In the genomic region with DNA sequence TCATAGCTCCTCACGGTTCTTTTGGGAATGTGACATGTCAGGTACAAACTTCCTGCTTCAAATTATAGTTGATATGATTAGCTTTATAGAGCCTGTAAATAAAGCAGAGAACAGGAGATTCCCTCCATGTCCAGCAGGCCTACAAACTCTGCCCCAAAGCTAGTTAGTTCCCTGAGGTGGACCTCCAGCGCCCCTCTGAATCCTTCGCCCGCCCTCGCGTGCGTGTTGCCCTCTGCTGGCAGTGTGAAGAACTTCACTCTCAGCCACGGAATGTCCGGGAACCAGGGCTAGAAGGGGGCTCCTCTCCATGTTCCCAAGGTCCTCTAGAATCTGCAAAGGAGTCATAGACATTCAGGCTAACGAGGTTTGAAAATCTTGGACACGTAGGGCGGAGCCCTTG, we compare ENCODE assay signal across 8 mouse cellular contexts. TPM values are rescaled to one million over a fixed set of nuclear protein-coding genes. Genes with fewer than 3 reads are reported as not detected.
DNase-seq lines count a peak whose midpoint lies in the region; ATAC-seq lines count a peak whose summit lies in the region.

No protein-coding gene starts in this region.

- H3K9ac ChIP-seq in heart, embryonic 13.5 days, result no peak overlapping the region
- no peak overlapping the region for H3K9ac ChIP-seq in liver, embryonic 11.5 days (ENCODE audit: low read depth, low read length)

- H3K27me3 ChIP-seq in heart, embryonic 13.5 days (replicated peaks), result peaks cover 93% of the 10 kb centered on the region
- peaks cover 100% of the 10 kb centered on the region for H3K27me3 ChIP-seq in heart, embryonic 10.5 days (ENCODE audit: insufficient read depth, poor library complexity, severe bottlenecking)
- H3K27me3 ChIP-seq in liver, embryonic 11.5 days (replicated peaks; ENCODE audit: control insufficient read depth, insufficient read depth, low read length), result peaks cover 81% of the 10 kb centered on the region

- WGBS in heart, embryonic 13.5 days, result 9% methylated on average over 12 of the region's 12 CpGs
- 7% methylated on average over 12 of the region's 12 CpGs for WGBS in heart, embryonic 10.5 days
- 5% methylated on average over 12 of the region's 12 CpGs for WGBS in liver, embryonic 11.5 days

- H3K36me3 ChIP-seq in heart, embryonic 13.5 days, result no peaks in the 10 kb centered on the region
- no peaks in the 10 kb centered on the region for H3K36me3 ChIP-seq in heart, embryonic 10.5 days
- H3K36me3 ChIP-seq in liver, embryonic 11.5 days (ENCODE audit: control insufficient read depth, insufficient read depth, low read length), result no peaks in the 10 kb centered on the region

- H3K9me3 ChIP-seq in heart, embryonic 13.5 days, result no peaks in the 10 kb centered on the region
- no peaks in the 10 kb centered on the region for H3K9me3 ChIP-seq in heart, embryonic 10.5 days
- H3K9me3 ChIP-seq in liver, embryonic 11.5 days (ENCODE audit: control insufficient read depth, low read length), result no peaks in the 10 kb centered on the region

- H3K4me2 ChIP-seq in heart, embryonic 13.5 days, result 0 out of 2 replicates have a peak overlapping the region, but pooled peaks have one; percentile 39
- H3K4me2 ChIP-seq in liver, embryonic 11.5 days, result peak overlapping the region; percentile 37

- no peak overlapping the region for H3K4me3 ChIP-seq in heart, embryonic 13.5 days
- H3K4me3 ChIP-seq in heart, embryonic 10.5 days, result no peak overlapping the region
- H3K4me3 ChIP-seq in liver, embryonic 11.5 days (ENCODE audit: low read depth, low read length), result no peak overlapping the region

- no peak for ATAC-seq in heart, embryonic 13.5 days (ENCODE audit: extremely low read depth, insufficient number of reproducible peaks, low FRiP score, low TSS enrichment)
- ATAC-seq in liver, embryonic 11.5 days (replicated peaks; ENCODE audit: low FRiP score), result no peak

- no peak for DNase-seq in heart, embryonic 10.5 days (ENCODE audit: low spot score)
- peak; percentile 57 to 58 for DNase-seq in CD8-positive naive resting alpha-beta T cell, adult 2 months (ENCODE audit: low read depth in 2 of 2, low spot score in 2 of 2)
- DNase-seq in embryo, embryonic 10 days (ENCODE audit: low spot score), result peak; percentile 83
- no peak for DNase-seq in liver, embryonic 11.5 days (ENCODE audit: low spot score)
- DNase-seq in testis, postnatal 14 days (ENCODE audit: low spot score), result peak; percentile 58
- no peak for DNase-seq in urinary bladder, postnatal 14 days (ENCODE audit: low spot score)
- DNase-seq in layer of hippocampus, postnatal 14 days (ENCODE audit: low spot score in 2 of 2), result no peak

- no peak overlapping the region for H3K27ac ChIP-seq in heart, embryonic 13.5 days (replicated peaks)
- H3K27ac ChIP-seq in heart, embryonic 10.5 days, result no peak overlapping the region
- H3K27ac ChIP-seq in liver, embryonic 11.5 days (ENCODE audit: low read depth, low read length), result no peak overlapping the region

- peaks cover 22% of the 10 kb centered on the region for H3K4me1 ChIP-seq in heart, embryonic 13.5 days
- H3K4me1 ChIP-seq in heart, embryonic 10.5 days, result peaks cover 33% of the 10 kb centered on the region
- peaks cover 21% of the 10 kb centered on the region for H3K4me1 ChIP-seq in liver, embryonic 11.5 days (replicated peaks; ENCODE audit: control insufficient read depth, insufficient read depth, low read length)

RNA-seq across cellular contexts. Expression of gene Smug1, which starts 11.2 kb away (rescaled TPM):
- 15.8 and 16.2 TPM in 2 replicates for polyA plus RNA-seq in heart, embryonic 13.5 days (2015; fragmentation: Nextera tagmentation; extraction: Ambion mirVana)
- polyA plus RNA-seq in heart, embryonic 10.5 days (2016; fragmentation: Nextera tagmentation; extraction: Ambion mirVana), result 16.2 and 19.5 TPM in 2 replicates
- 12.8 and 13.3 TPM in 2 replicates for polyA plus RNA-seq in liver, embryonic 11.5 days (2014; fragmentation: Nextera tagmentation; extraction: Ambion mirVana)
- total RNA-seq in layer of hippocampus, postnatal 14 days (2021), result 10 to 100 TPM; 14.5 to 15.4 TPM

Comparison
In these comparisons a context has a peak if more than half of its experiments do, and no peak if none do; other contexts are left out.
1. DNase-seq: peak in CD8-positive naive resting alpha-beta T cell, adult 2 months (2 of 2), embryo, embryonic 10 days (single experiment) and testis, postnatal 14 days (single experiment); none in heart, embryonic 10.5 days (single experiment), liver, embryonic 11.5 days (single experiment), urinary bladder, postnatal 14 days (single experiment) and layer of hippocampus, postnatal 14 days (0 of 2).